Mouse (Mus musculus) megakaryocyte, embryonic 14.5 days (primary cell): ENCODE measurements around the gene Dgkh. TPM values are rescaled to one million over a fixed set of nuclear protein-coding genes. Genes with fewer than 3 reads are reported as not detected.
"Not testable (repeated sequence)": the region's sequence is repeated elsewhere in the genome, so short reads cannot be mapped to it uniquely, and the experiment has no call there.

Experiments used
- H3K27me3 ChIP-seq: replicated peaks from 2 replicates; pipeline ENCODE3; 2012; ENCODE audit warnings: inconsistent platforms
- H3K36me3 ChIP-seq: replicated peaks from 2 replicates; pipeline ENCODE3; 2012; ENCODE audit warnings: low read length, inconsistent platforms, mixed read lengths
- H3K4me1 ChIP-seq: 2 replicates; pipeline ENCODE4 v1.6.1; 2012; ENCODE audit warnings: inconsistent platforms
- H3K4me3 ChIP-seq: replicated peaks from 2 replicates; pipeline ENCODE3; 2012; ENCODE audit warnings: moderate library complexity, mild to moderate bottlenecking, inconsistent platforms
- H3K9me3 ChIP-seq: 2 replicates; pipeline ENCODE4 v1.6.1; 2012; ENCODE audit warnings: inconsistent platforms
- FLI1 ChIP-seq: IDR thresholded peaks from 2 replicates; pipeline ENCODE4 v1.6.1; 2012; ENCODE audit warnings: low read length, inconsistent platforms, mixed read lengths
- GATA1 ChIP-seq: IDR thresholded peaks from 3 replicates; pipeline ENCODE4 v1.6.1; 2012; ENCODE audit warnings: mixed read lengths, low read length, inconsistent platforms, borderline replicate concordance
- polyA plus RNA-seq: library from polyadenylated mRNA; stranded (reverse); fragments of >175 nt; gene quantifications from 2 replicates; pipeline ENCODE4 v1.2.3, GENCODE M21; 2012; ENCODE audit warnings: low replicate concordance; ENCODE audit not compliant: insufficient read depth

Gene Dgkh
- polyA plus RNA-seq, 1 experiment: 0.01 TPM

GRCm38 (mm10) chr14:78562121-78562520, 170.5 kb downstream of the Dgkh start:
- peaks cover 3% of the 10 kb centered on the region; the same call in 1 of the 2 replicates for H3K4me1 ChIP-seq
- TF ChIP-seq GATA1 (no peak), FLI1 (no peak)
- H3K9me3 ChIP-seq: no peaks in the 10 kb centered on the region
- no peaks in the 10 kb centered on the region for H3K36me3 ChIP-seq
- H3K27me3 ChIP-seq: no peaks in the 10 kb centered on the region
- no peak overlapping the region for H3K4me3 ChIP-seq

- no peaks in the 10 kb centered on the region for H3K36me3 ChIP-seq
- peaks cover 3% of the 10 kb centered on the region; the same call in 1 of the 2 replicates for H3K4me1 ChIP-seq
- H3K27me3 ChIP-seq: no peaks in the 10 kb centered on the region
- no peak overlapping the region for H3K4me3 ChIP-seq
- H3K9me3 ChIP-seq: 0 out of 2 replicates have a peak, but pooled peaks cover under 1% of the 10 kb centered on the region
- TF ChIP-seq FLI1: no peak
- TF ChIP-seq GATA1: no peak
Measured at GRCm38 (mm10) chr14:78559042-78559441, 173.5 kb downstream of the Dgkh start.

- H3K4me1 ChIP-seq, H3K36me3 ChIP-seq, H3K27me3 ChIP-seq, H3K4me3 ChIP-seq, H3K9me3 ChIP-seq: not testable (repeated sequence)
Measured at GRCm38 (mm10) chr14:78554830-78555229, 177.7 kb downstream of the Dgkh start.

GRCm38 (mm10) chr14:78553661-78554060, 178.9 kb downstream of the Dgkh start:
- Histone ChIP-seq H3K36me3 (no peaks in the 10 kb centered on the region), H3K4me3 (no peak overlapping the region), H3K4me1 (peaks cover 11% of the 10 kb centered on the region), H3K9me3 (peaks cover 9% of the 10 kb centered on the region; the same call in 1 of the 2 replicates), H3K27me3 (no peaks in the 10 kb centered on the region)
- TF ChIP-seq FLI1: no peak
- no peak for TF ChIP-seq GATA1

- Histone ChIP-seq H3K9me3 (peaks cover 6% of the 10 kb centered on the region; the same call in 1 of the 2 replicates), H3K4me1 (peaks cover 20% of the 10 kb centered on the region), H3K4me3 (peak overlapping the region; percentile 9), H3K27me3 (no peaks in the 10 kb centered on the region), H3K36me3 (no peaks in the 10 kb centered on the region)
- TF ChIP-seq FLI1 (no peak), GATA1 (no peak)
Measured at GRCm38 (mm10) chr14:78548807-78549206, 183.8 kb downstream of the Dgkh start.

- H3K4me1 ChIP-seq: peaks cover 9% of the 10 kb centered on the region
- H3K4me3 ChIP-seq: no peak overlapping the region
- no peaks in the 10 kb centered on the region for H3K9me3 ChIP-seq
- no peaks in the 10 kb centered on the region for H3K36me3 ChIP-seq
- no peaks in the 10 kb centered on the region for H3K27me3 ChIP-seq
- no peak for TF ChIP-seq GATA1
- no peak for TF ChIP-seq FLI1
Measured at GRCm38 (mm10) chr14:78541319-78541718, 191.3 kb downstream of the Dgkh start.

GRCm38 (mm10) chr14:78539821-78540220, 192.8 kb downstream of the Dgkh start:
- TF ChIP-seq GATA1: no peak
- TF ChIP-seq FLI1: no peak
- Histone ChIP-seq H3K4me1 (peaks cover 19% of the 10 kb centered on the region), H3K4me3 (no peak overlapping the region), H3K36me3 (no peaks in the 10 kb centered on the region), H3K27me3 (no peaks in the 10 kb centered on the region), H3K9me3 (no peaks in the 10 kb centered on the region)

GRCm38 (mm10) chr14:78538572-78539320, 193.8 kb downstream of the Dgkh start:
- Histone ChIP-seq H3K4me3 (no peak overlapping the region), H3K27me3 (no peaks in the 10 kb centered on the region), H3K4me1 (peaks cover 24% of the 10 kb centered on the region), H3K9me3 (no peaks in the 10 kb centered on the region), H3K36me3 (no peaks in the 10 kb centered on the region)
- TF ChIP-seq FLI1 (no peak), GATA1 (no peak)

- Histone ChIP-seq H3K4me3 (peak overlapping the region; percentile 99), H3K4me1 (peaks cover 25% of the 10 kb centered on the region), H3K9me3 (no peaks in the 10 kb centered on the region), H3K27me3 (no peaks in the 10 kb centered on the region), H3K36me3 (no peaks in the 10 kb centered on the region)
- TF ChIP-seq GATA1 (no peak), FLI1 (no peak)
Measured at GRCm38 (mm10) chr14:78537551-78537950, 195.0 kb downstream of the Dgkh start.

- Histone ChIP-seq H3K36me3 (no peaks in the 10 kb centered on the region), H3K4me1 (peaks cover 34% of the 10 kb centered on the region), H3K4me3 (peak within 1 kb of the TSS; percentile 99), H3K27me3 (no peaks in the 10 kb centered on the region), H3K9me3 (no peaks in the 10 kb centered on the region)
- TF ChIP-seq FLI1 (no peak; the same call in 1 of the 2 replicates), GATA1 (no peak)
Measured at GRCm38 (mm10) chr14:78536281-78537165, 196.1 kb downstream of the Dgkh start, which contains the start of gene Akap11. Gene Akap11 (minus strand): TSS chr14:78536808.
